8 mouse cellular contexts compared by ENCODE assay signal in the genomic region with DNA sequence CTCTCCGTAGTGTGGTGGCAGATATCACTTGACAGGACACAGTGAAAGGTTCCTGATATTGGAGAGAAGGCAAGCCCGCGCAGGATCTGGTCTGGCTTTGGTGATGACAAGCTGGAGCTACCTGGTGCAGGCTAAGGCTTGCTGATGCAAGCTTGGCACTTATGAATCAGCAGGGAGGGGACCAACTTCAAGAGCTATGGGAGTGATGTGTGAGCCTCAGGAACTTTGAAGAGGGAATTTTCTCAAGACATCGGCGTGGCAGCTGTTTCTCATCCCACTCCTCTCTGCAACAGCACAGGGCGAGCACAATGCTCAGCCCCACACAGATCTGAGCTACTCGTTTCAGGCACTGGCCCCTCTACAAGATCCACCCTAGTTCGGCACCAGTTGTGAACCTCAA. TPM values are rescaled to one million over a fixed set of nuclear protein-coding genes. Genes with fewer than 3 reads are reported as not detected.
DNase-seq lines count a peak whose midpoint lies in the region; ATAC-seq and TF ChIP-seq lines count a peak whose summit lies in the region.

Gene Hagh (plus strand): TSS at position 302 of the 400 bp plus-strand sequence.

- WGBS in bone marrow, adult 2 months: 77% methylated on average over 8 of the region's 8 CpGs
- WGBS in intestine, embryonic 15.5 days: 58% methylated on average over 8 of the region's 8 CpGs

- no peak for DNase-seq in layer of hippocampus, adult 18-20 months (ENCODE audit: low spot score in 2 of 2)
- no peak for DNase-seq in layer of hippocampus, adult 11-12 months (ENCODE audit: low spot score)
- no peak for DNase-seq in gastrocnemius, postnatal 36 days
- no peak for DNase-seq in right cerebral cortex, postnatal 4 days

- no peaks in the 10 kb centered on the region for H3K4me1 ChIP-seq in bone marrow, adult 2 months (ENCODE audit: control insufficient read depth, insufficient read depth, low read length)
- H3K4me1 ChIP-seq in intestine, embryonic 15.5 days (replicated peaks): no peaks in the 10 kb centered on the region

- H3K9ac ChIP-seq in intestine, embryonic 15.5 days: no peak within 1 kb of the TSS

- no peak within 1 kb of the TSS for H3K27ac ChIP-seq in bone marrow, adult 2 months (ENCODE audit: control insufficient read depth, insufficient read depth, low read depth, low read length, poor library complexity)
- H3K27ac ChIP-seq in intestine, embryonic 15.5 days: no peak within 1 kb of the TSS

- no peak for ATAC-seq in intestine, embryonic 15.5 days
- ATAC-seq in megakaryocyte-erythroid progenitor cell, adult 5-6 weeks (replicated peaks; ENCODE audit: low FRiP score, low TSS enrichment, poor library complexity, severe bottlenecking): no peak
- no peak for ATAC-seq in cerebellum, adult (ENCODE audit: insufficient number of reproducible peaks, low FRiP score, low TSS enrichment)

- no peak within 1 kb of the TSS for H3K4me3 ChIP-seq in bone marrow, adult 2 months (replicated peaks; ENCODE audit: control insufficient read depth, low read depth, low read length)
- no peak within 1 kb of the TSS for H3K4me3 ChIP-seq in intestine, embryonic 15.5 days (replicated peaks)

- intact Hi-C loops in gastrocnemius, postnatal 36 days (cut with DNase I): no loop called here

- H3K36me3 ChIP-seq in intestine, embryonic 15.5 days: no peaks in the 10 kb centered on the region

- no peak within 1 kb of the TSS for H3K4me2 ChIP-seq in intestine, embryonic 15.5 days (replicated peaks)

- 0 out of 2 replicates have a peak, but pooled peaks cover 3% of the 10 kb centered on the region for H3K27me3 ChIP-seq in intestine, embryonic 15.5 days (replicated peaks)

- TF ChIP-seq POLR2A in bone marrow, adult 2 months (IDR thresholded peaks at IDR 0.05; ENCODE audit: borderline replicate concordance, control insufficient read depth, low read depth, low read length): no peak

- H3K9me3 ChIP-seq in intestine, embryonic 15.5 days: no peaks in the 10 kb centered on the region

- no peak for TF ChIP-seq CTCF in bone marrow, adult 2 months (IDR thresholded peaks at IDR 0.05; ENCODE audit: control insufficient read depth, insufficient read depth, low read length)

RNA-seq across cellular contexts. Expression of gene Hagh, which starts in this region (rescaled TPM):
- 100 to 1,000 TPM; 129 TPM for total RNA-seq in layer of hippocampus, adult 18-20 months (2021)
- 92.4 and 146 TPM in 2 replicates for polyA plus RNA-seq in bone marrow, adult 2 months (2011; ENCODE audit: insufficient read depth, insufficient read length, low replicate concordance, missing spikeins)
- total RNA-seq in gastrocnemius, postnatal 36 days (2021): 10 to 100 TPM; 66.0 to 77.0 TPM
- 55.1 and 69.8 TPM in 2 replicates for polyA plus RNA-seq in intestine, embryonic 15.5 days (2015; fragmentation: Nextera tagmentation; extraction: Ambion mirVana)
- 43.2 and 68.2 TPM in 2 replicates for total RNA-seq in megakaryocyte-erythroid progenitor cell, adult 5-6 weeks (2014; fragmentation: Nextera tagmentation)
- 29.1 and 32.3 TPM in 2 replicates for total RNA-seq in megakaryocyte-erythroid progenitor cell, adult 5-6 weeks (2017)
